Mouse (Mus musculus) forebrain, postnatal 0 days (tissue): Measurements from ENCODE around the gene 1700014D04Rik. TPM values are rescaled to one million over a fixed set of nuclear protein-coding genes. Genes with fewer than 3 reads are reported as not detected.

ENCODE experiments used
- ATAC-seq: fragments of 200-750 bp; cut with Nextera tagmentation; 2 replicates; pipeline ENCODE4 v1.8.0; 2017; ENCODE audit warnings: mild to moderate bottlenecking, moderate library complexity
- DNase-seq: peaks from one replicate; pipeline ENCODE4 v3.0.0-alpha.2; 2015
- H3K27ac ChIP-seq: fragments of 300-500 bp; sonication (generic); 2 replicates; pipeline ENCODE4 v1.5.1; 2014; ENCODE audit warnings: low read depth, mild to moderate bottlenecking, antibody characterized with exemption, low read length, moderate library complexity, mixed read lengths
- H3K27me3 ChIP-seq: fragments of 300-500 bp; sonication (generic); 2 replicates; pipeline ENCODE4 v1.6.1; 2014; ENCODE audit warnings: mild to moderate bottlenecking, low read length, mixed read lengths; ENCODE audit not compliant: insufficient read depth
- H3K36me3 ChIP-seq: fragments of 300-500 bp; sonication (generic); 2 replicates; pipeline ENCODE4 v1.6.1; 2014; ENCODE audit warnings: mild to moderate bottlenecking, moderate library complexity; ENCODE audit not compliant: insufficient read depth
- H3K4me1 ChIP-seq: fragments of 300-500 bp; sonication (generic); 2 replicates; pipeline ENCODE4 v1.6.1; 2014; ENCODE audit warnings: antibody characterized with exemption; ENCODE audit not compliant: insufficient read depth
- H3K4me2 ChIP-seq: fragments of 300-500 bp; sonication (generic); 2 replicates; pipeline ENCODE4 v1.6.1; 2014; ENCODE audit warnings: low read depth, mild to moderate bottlenecking, moderate library complexity
- H3K4me3 ChIP-seq: fragments of 300-500 bp; sonication (generic); 2 replicates; pipeline ENCODE4 v1.5.1; 2014; ENCODE audit warnings: low read depth, low read length, mixed read lengths
- H3K9ac ChIP-seq: fragments of 300-500 bp; sonication (generic); 2 replicates; pipeline ENCODE4 v1.6.1; 2014; ENCODE audit warnings: mild to moderate bottlenecking
- H3K9me3 ChIP-seq: fragments of 300-500 bp; sonication (generic); 2 replicates; pipeline ENCODE4 v1.6.1; 2016; ENCODE audit warnings: low read length
- CTCF ChIP-seq: sonication (generic); IDR thresholded peaks from 2 replicates; pipeline ENCODE4 v1.5.1; 2016; ENCODE audit warnings: antibody characterized with exemption, control low read depth, low read depth
- WGBS: fragments of 180-500 bp; shearing (Covaris S2); extraction: QIAGEN DNeasy Blood & Tissue Kit; methylation state at CpG from one replicate; pipeline ENCODE4 v1.1.7; 2014; 5-methylcytosine and 5-hydroxymethylcytosine counted together
- polyA plus RNA-seq: library from polyadenylated mRNA; unstranded; fragments of >200 nt; fragmentation: Nextera tagmentation; extraction: Ambion mirVana; gene quantifications from 2 replicates; pipeline ENCODE4 v1.2.1, GENCODE M21; 2015
- total RNA-seq: library from RNA; depleted of rRNA; stranded (reverse); fragments of >200 nt; gene quantifications from 2 replicates; pipeline ENCODE4 v1.2.3, GENCODE M21; 2014

The 1700014D04Rik gene
- total and polyA plus RNA-seq, 2 experiments from 2014 or later: 0.24 to 0.42 TPM

DNA sequence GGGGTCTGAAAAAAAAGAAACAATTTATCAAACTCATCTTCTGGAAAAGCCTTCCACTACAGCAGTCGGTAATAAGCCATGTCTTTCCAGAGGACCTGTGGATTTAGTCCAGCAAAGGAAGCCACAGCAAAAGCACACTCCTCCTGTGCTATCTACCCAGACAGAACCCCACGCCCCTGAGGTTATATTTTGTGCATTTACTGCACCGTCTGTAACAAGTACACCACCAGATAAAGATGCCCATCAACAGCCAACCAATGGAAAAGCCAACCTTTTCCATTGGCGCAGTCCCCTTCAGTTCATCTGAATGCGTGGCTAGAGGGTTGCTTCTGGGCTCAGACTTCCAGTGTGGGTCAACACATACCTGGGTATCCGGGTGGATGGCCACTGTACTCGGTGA is 16.2 kb upstream of the 1700014D04Rik start:
- ATAC-seq (no peak), DNase-seq (no peak)
- Histone ChIP-seq H3K4me3 (no peak overlapping the region), H3K9ac (no peak overlapping the region), H3K27me3 (no peaks in the 10 kb centered on the region), H3K4me1 (peaks cover 3% of the 10 kb centered on the region; the same call in 1 of the 2 replicates), H3K9me3 (no peaks in the 10 kb centered on the region), H3K27ac (no peak overlapping the region), H3K4me2 (no peak overlapping the region), H3K36me3 (peaks cover 38% of the 10 kb centered on the region)
- 94% methylated on average over 7 of the region's 7 CpGs for WGBS
- TF ChIP-seq CTCF: no peak

DNA sequence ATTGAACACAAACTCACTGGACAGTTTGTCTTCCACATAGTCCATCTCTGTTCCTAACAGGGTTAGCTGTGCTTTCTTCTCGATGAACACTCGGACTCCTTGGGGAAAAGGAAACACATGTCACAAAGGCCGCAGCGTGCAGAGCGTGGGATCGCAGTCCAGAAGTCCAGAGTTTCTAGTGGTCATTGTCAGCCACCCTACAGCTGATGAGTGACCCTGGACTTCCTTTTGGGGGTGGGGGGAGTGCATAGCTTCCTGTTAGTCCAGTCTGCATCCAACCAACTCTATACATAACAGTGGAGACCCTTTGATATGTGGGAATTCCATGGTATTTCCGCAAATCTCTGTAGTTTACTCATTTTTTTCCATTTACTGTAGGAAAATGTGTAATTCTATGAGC is 10.4 kb upstream of the 1700014D04Rik start:
- Histone ChIP-seq H3K4me2 (no peak overlapping the region), H3K27me3 (no peaks in the 10 kb centered on the region), H3K4me1 (no peaks in the 10 kb centered on the region), H3K4me3 (no peak overlapping the region), H3K27ac (no peak overlapping the region), H3K36me3 (peaks cover 52% of the 10 kb centered on the region), H3K9ac (no peak overlapping the region), H3K9me3 (no peaks in the 10 kb centered on the region)
- no peak for DNase-seq
- TF ChIP-seq CTCF: no peak
- 94% methylated on average over 7 of the region's 7 CpGs for WGBS
- ATAC-seq: no peak

DNA sequence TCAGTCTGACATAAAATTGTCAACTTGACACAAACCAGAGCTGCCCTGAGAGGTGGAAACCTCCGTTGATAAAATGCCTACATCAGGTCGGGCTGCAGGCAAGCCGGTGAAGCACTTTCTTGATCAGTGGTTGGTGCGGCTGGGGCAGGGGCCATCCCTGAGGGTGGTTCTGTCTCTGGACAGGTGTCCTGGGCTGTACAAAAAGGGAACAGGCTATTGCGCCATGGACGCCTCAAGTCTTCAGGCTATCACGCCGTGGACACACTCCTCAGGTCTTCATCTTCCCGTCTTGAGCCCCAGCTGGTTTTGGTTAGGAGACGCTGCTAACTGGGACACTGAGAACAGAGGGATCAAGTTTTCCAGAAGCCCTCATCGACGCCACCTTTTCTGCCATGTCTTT is 3.8 kb upstream of the 1700014D04Rik start:
- WGBS: 90% methylated on average over 12 of the region's 12 CpGs
- Histone ChIP-seq H3K9me3 (no peaks in the 10 kb centered on the region), H3K9ac (no peak overlapping the region), H3K4me2 (no peak overlapping the region), H3K27me3 (no peaks in the 10 kb centered on the region), H3K36me3 (peaks cover 12% of the 10 kb centered on the region), H3K4me3 (no peak overlapping the region), H3K27ac (no peak overlapping the region), H3K4me1 (no peaks in the 10 kb centered on the region)
- DNase-seq: no peak
- TF ChIP-seq CTCF: no peak
- no peak for ATAC-seq

DNA sequence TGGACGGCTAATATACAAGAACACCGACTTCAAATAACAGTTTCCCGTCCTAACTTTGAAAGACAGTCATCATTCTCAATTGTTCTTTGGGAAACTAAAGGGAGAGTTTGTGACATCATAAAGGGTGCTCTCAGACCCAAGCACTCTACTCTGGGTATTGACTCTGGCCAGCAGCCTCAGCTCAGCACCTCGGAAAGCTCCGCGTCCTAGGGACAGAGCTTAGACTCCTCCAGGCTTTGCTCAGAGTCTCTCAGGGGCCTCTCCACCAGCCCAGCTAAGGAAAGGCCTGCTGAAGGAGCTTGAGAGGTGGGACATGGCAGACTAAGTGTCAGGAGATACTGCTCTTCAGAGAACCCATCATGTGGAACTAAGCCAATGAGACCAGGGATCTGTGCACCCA is 388 bp downstream of the 1700014D04Rik start:
- H3K27me3 ChIP-seq: no peaks in the 10 kb centered on the region
- H3K36me3 ChIP-seq: no peaks in the 10 kb centered on the region
- WGBS: 75% methylated on average over 6 of the region's 6 CpGs
- ATAC-seq (no peak), DNase-seq (no peak)
- no peak overlapping the region for H3K4me2 ChIP-seq
- H3K9ac ChIP-seq: no peak overlapping the region
- no peak overlapping the region for H3K4me3 ChIP-seq
- H3K9me3 ChIP-seq: no peaks in the 10 kb centered on the region
- no peak for TF ChIP-seq CTCF
- no peaks in the 10 kb centered on the region for H3K4me1 ChIP-seq
- no peak overlapping the region for H3K27ac ChIP-seq

DNA sequence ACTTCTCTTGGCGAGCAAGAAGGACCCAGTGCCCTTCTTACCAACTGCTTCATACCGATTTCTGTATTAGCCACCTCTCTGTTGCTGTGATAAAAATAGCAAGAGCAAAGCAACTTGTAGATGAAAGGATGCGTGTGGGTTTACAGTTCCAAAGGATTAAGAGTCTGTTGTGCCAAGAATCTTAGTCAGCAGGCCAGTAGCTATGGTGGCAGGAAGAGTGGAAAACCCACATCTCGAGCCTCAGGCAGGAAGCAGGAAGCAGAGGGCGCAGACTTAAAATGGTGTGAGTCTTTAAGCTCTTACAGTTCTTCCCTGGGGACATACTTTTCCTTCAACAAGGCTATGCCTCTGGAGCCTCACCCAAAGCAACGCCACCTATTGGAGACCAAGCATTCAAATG is 1.1 kb downstream of the 1700014D04Rik start:
- 81% methylated on average over 6 of the region's 6 CpGs for WGBS
- Histone ChIP-seq H3K27me3 (no peaks in the 10 kb centered on the region), H3K36me3 (no peaks in the 10 kb centered on the region), H3K4me2 (no peak overlapping the region), H3K27ac (no peak overlapping the region), H3K4me3 (no peak overlapping the region), H3K9me3 (no peaks in the 10 kb centered on the region), H3K9ac (no peak overlapping the region), H3K4me1 (no peaks in the 10 kb centered on the region)
- ATAC-seq: no peak
- DNase-seq: no peak
- no peak for TF ChIP-seq CTCF

DNA sequence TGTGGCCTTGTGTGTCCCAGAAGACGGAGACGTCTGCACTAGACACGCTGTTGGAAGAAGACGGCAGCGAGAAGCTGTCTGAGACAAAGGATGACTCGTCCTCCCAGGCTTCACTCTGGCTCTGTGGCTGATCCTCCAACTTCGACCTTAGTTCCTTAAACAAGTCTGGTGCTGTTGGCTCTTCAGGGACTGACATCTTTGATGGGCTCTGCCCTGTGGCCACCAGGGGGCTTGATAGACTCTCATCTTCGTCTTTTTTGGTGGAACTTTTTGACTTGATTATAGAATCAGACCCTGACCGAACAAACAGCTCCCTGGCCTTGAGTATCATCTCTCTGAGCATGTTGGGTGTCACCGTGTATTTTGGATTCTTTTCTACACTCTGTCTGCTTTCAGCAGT is 4.9 kb downstream of the 1700014D04Rik start:
- Histone ChIP-seq H3K4me3 (no peak overlapping the region), H3K9ac (no peak overlapping the region), H3K36me3 (no peaks in the 10 kb centered on the region), H3K27me3 (no peaks in the 10 kb centered on the region), H3K4me1 (no peaks in the 10 kb centered on the region), H3K4me2 (no peak overlapping the region), H3K27ac (no peak overlapping the region), H3K9me3 (no peaks in the 10 kb centered on the region)
- ATAC-seq (no peak), DNase-seq (no peak)
- 77% methylated on average over 10 of the region's 10 CpGs for WGBS
- peak; percentile 31 for TF ChIP-seq CTCF

DNA sequence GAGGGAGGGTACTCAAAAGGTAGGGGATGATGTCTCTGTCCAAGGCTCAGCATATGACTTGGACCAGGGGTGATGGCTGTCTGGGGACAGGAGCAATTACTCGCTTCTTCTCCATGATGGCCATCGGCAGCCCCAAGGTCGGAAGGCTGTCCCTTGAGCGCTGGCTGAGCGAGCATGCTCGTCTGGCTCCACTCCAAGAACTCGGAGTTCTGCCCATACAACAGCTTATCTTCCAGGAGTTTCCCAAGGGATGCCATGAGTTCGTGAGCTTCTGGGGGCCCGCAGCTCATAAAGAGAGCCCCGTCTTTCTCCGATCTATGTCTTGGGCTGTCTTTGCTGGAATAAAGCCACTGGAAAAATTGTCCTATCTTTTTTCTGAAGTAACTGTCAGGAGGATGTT is 5.5 kb downstream of the 1700014D04Rik start:
- no peak for TF ChIP-seq CTCF
- no peak overlapping the region for H3K27ac ChIP-seq
- no peaks in the 10 kb centered on the region for H3K36me3 ChIP-seq
- no peak for DNase-seq
- no peaks in the 10 kb centered on the region for H3K27me3 ChIP-seq
- no peaks in the 10 kb centered on the region for H3K4me1 ChIP-seq
- no peak for ATAC-seq
- H3K4me3 ChIP-seq: no peak overlapping the region
- 91% methylated on average over 11 of the region's 11 CpGs for WGBS
- no peaks in the 10 kb centered on the region for H3K9me3 ChIP-seq
- H3K9ac ChIP-seq: no peak overlapping the region
- no peak overlapping the region for H3K4me2 ChIP-seq

DNA sequence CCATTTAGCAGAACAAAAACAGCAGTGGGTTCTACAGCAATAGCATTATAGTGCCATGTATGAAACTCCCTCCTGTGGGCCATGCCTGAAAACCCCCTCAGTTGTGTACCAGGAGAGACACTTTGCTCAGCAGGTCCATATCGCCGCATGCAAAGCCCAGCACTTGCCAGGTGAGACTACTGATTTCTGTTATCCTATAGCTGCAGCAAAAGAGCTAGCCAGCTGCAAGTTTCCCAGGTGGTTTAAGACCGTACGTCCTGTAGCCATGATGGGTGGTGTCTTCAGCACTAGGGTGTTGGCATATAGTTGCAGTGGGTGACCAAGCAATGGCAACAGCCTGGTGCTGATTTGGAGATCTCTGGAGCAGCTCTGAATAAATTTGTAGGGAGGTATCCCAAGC is 7.2 kb downstream of the 1700014D04Rik start:
- Histone ChIP-seq H3K27me3 (no peaks in the 10 kb centered on the region), H3K27ac (no peak overlapping the region), H3K9ac (no peak overlapping the region), H3K4me1 (no peaks in the 10 kb centered on the region), H3K9me3 (no peaks in the 10 kb centered on the region), H3K4me2 (no peak overlapping the region), H3K36me3 (no peaks in the 10 kb centered on the region), H3K4me3 (no peak overlapping the region)
- TF ChIP-seq CTCF: no peak
- ATAC-seq (no peak), DNase-seq (no peak)
- 90% methylated on average over 4 of the region's 4 CpGs for WGBS
